Comparison of ENCODE assay signal across 24 mouse cellular contexts in genomic region chr8:108277960-108278359, GRCm38 (mm10).
"Had no signal": no experiment of that assay in that cellular context is flagged by ENCODE, and none has a peak within 500 bp of the region (broad histone marks: within the 10 kb centered on the region; RNA-seq: fewer than 3 reads in every experiment).

No protein-coding gene starts in this region.

- H3K9ac ChIP-seq: heart, embryonic 12.5 days; hindbrain, embryonic 12.5 days; hindbrain, embryonic 14.5 days; intestine, embryonic 15.5 days; limb, embryonic 12.5 days had no signal

- H3K4me2 ChIP-seq: heart, embryonic 12.5 days; hindbrain, embryonic 12.5 days; hindbrain, embryonic 14.5 days; intestine, embryonic 15.5 days; limb, embryonic 12.5 days had no signal

- ATAC-seq: hindbrain, embryonic 16.5 days; inflammation-experienced regulatory T-cells, adult 6 months; intestine, embryonic 15.5 days; intestine, postnatal 0 days had no signal

- H3K4me1 ChIP-seq: heart, embryonic 10.5 days; heart, embryonic 12.5 days; hindbrain, embryonic 10.5 days; hindbrain, embryonic 12.5 days; intestine, embryonic 15.5 days; limb, embryonic 10.5 days; limb, embryonic 12.5 days had no signal

- H3K9me3 ChIP-seq: heart, embryonic 10.5 days; heart, embryonic 12.5 days; hindbrain, embryonic 10.5 days; hindbrain, embryonic 12.5 days; intestine, embryonic 15.5 days; limb, embryonic 10.5 days; limb, embryonic 12.5 days had no signal

- H3K36me3 ChIP-seq: heart, embryonic 10.5 days; heart, embryonic 12.5 days; hindbrain, embryonic 10.5 days; hindbrain, embryonic 12.5 days; intestine, embryonic 15.5 days; limb, embryonic 10.5 days; limb, embryonic 12.5 days had no signal

- H3K27me3 ChIP-seq: heart, embryonic 12.5 days; hindbrain, embryonic 12.5 days; intestine, embryonic 15.5 days; limb, embryonic 12.5 days had no signal

- H3K27ac ChIP-seq: gastrocnemius, adult 2 months; heart, embryonic 10.5 days; hindbrain, embryonic 10.5 days; hindbrain, embryonic 12.5 days; hindbrain, embryonic 14.5 days; intestine, embryonic 15.5 days; layer of hippocampus, adult 2 months; left cerebral cortex, adult 2 months; limb, embryonic 10.5 days; limb, embryonic 12.5 days had no signal

- DNase-seq: gastrocnemius, adult 2 months; gastrocnemius, postnatal 10 days; gastrocnemius, postnatal 25 days; heart, adult 18-20 months; heart, postnatal 10 days; heart, postnatal 4 days; kidney, adult 18-20 months; kidney, adult 8-10 months; kidney, postnatal 10 days; kidney, postnatal 25 days; kidney, postnatal 4 days had no signal

- H3K4me3 ChIP-seq: gastrocnemius, adult 2 months; heart, embryonic 10.5 days; heart, embryonic 12.5 days; hindbrain, embryonic 10.5 days; hindbrain, embryonic 12.5 days; intestine, embryonic 15.5 days; layer of hippocampus, adult 2 months; left cerebral cortex, adult 2 months; limb, embryonic 10.5 days; limb, embryonic 12.5 days had no signal
